Mouse (Mus musculus) kidney, postnatal 10 days (tissue): ENCODE measurements around the gene Ankrd44.
A peak's percentile ranks its signal among the peaks of the same experiment; 100 is the strongest.

ENCODE experiments used
- DNase-seq: peaks from one replicate; pipeline ENCODE4 v3.0.0; 2021; ENCODE audit warnings: mixed read lengths

Gene Ankrd44

DNA sequence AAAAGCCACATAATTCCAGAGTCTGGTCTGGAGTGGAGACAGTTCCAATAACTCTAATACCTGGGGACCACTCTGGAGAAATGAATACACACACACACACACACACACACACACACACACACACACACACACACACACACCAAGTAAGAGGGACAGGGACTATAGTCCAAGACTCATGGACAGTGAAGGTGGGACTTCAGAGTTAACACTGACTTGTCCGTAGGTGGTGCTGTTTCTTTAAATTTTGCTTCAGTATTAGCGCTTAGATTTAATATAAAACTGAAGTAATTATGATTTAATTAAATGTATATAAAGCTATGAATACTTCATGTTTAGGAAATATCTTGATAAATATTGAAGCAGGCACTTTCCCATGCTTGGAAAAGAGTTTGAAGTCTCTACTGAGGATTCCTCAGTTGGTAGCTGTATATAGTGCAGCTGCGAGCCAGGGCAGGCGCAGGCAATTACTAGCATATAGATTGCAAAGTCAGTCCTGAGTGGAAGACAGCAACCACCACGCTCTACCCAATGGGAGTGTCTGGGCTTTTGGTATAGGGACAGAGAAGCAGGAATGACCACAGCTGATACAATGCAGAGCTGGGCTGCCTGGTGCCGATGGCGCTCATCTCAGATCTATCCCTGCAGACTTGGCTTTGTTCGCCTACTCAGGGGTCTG lies 170.4 kb downstream of the Ankrd44 start:
- no peak for DNase-seq

DNA sequence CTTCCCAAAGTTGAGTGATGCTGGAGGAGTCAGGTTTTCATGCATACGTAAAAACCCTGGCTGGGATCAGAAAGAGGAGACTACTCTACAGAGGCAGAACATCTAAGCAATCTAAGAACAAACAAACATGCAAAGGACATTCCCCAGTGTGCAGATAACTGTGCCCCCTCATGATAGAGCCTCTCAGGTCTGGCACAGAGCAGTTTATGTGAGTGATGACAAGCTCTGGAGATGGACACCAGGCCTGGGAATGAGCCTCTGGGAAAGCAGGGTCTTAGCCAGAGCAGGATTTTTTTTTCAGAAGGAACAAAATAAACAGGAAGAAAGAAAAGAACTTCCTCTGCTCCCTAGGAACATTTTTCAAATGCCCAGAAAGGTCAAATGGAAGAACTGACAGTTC lies 176.2 kb downstream of the Ankrd44 start:
- no peak for DNase-seq

GRCm38 (mm10) chr1:54749516-54749915 lies 176.7 kb downstream of the Ankrd44 start:
- no peak for DNase-seq

DNA sequence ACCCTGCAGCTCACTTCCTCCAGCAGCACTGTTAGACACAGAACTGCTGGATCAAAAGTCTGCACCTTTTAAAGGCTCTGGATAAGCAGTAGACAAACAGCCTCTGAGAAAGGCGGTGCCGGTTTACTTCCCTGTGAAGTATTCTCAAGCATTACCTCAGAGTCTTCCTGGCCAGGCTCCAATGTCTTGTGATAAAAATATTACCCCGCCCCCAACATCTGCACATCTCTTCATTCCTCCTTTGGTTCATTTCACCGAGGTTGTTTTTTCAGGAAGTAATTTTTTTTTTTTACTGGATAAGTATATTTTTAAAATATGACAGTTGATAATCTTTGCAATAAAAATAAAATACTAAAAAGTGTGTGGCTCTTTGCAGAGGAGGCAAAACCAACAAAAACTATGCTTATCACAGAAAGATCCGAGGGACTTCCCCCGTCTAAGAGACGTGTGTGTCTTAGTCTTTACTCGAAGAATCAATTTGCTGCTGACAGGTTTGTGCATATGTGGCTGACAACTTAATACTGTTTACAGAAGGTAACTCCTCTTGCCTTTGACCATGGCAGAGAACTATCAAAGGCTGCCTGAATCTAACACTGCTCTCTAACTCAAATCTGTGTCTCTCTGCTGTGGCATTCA lies 178.3 kb downstream of the Ankrd44 start:
- peak; percentile 31 for DNase-seq

DNA sequence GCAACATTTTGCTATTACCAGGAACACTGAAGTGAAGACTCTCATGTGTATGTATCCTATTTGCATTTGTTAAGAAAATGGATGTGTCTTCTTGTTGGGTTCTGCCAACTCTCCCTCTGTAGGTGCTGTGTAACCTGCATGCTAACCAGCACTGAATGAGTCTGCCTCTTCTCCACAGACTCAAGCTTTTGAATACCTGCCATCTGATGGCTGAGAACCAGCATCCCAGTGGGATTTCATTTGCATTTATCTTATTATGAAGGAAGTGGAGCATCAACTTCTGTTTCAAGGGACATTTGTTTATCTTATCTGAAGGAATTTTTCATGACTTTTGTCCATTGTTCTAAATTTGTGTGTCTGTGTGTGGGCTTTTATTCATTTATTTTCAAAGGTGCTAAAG lies 180.5 kb downstream of the Ankrd44 start:
- no peak for DNase-seq

DNA sequence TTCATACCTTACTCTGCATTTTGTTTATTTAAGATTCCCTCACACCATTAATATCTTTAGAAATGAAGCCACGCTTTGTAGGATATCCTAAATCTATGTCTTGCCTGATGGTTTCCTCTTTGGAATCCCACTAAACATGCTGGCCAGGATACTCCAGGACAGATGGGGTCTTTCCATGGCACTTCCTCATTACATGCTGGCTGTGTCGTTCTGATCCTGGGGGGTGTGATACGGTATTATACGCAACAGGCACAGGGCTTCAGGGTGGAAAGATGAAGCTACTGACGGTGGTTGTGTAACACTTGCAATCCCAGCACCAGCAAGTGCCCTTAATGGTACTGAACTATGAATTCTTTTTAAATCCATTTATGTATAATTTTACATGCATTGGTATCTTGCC lies 182.0 kb downstream of the Ankrd44 start:
- no peak for DNase-seq

GRCm38 (mm10) chr1:54743072-54743471 lies 183.1 kb downstream of the Ankrd44 start:
- DNase-seq, result no peak

GRCm38 (mm10) chr1:54740936-54741335 lies 185.3 kb downstream of the Ankrd44 start:
- DNase-seq, result peak; percentile 34

DNA sequence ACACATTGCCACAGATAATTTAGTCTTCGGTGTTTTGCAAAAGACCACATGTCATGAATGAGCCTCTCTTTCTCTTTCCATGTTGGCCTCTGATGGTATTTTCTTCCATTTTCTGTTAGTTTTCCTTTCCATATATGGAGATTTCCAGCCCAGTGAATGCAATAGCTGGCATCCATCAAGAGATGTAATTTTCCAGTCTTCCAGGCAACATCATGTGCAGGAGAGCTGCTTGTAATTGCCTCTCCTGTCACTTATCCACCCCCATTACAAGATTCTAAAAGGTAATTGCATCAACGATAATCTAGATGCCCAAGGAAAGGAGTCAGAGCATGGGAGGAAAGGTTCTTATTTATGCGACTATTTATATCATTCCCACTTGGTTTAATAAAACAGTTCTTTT lies 188.7 kb downstream of the Ankrd44 start:
- no peak for DNase-seq

DNA sequence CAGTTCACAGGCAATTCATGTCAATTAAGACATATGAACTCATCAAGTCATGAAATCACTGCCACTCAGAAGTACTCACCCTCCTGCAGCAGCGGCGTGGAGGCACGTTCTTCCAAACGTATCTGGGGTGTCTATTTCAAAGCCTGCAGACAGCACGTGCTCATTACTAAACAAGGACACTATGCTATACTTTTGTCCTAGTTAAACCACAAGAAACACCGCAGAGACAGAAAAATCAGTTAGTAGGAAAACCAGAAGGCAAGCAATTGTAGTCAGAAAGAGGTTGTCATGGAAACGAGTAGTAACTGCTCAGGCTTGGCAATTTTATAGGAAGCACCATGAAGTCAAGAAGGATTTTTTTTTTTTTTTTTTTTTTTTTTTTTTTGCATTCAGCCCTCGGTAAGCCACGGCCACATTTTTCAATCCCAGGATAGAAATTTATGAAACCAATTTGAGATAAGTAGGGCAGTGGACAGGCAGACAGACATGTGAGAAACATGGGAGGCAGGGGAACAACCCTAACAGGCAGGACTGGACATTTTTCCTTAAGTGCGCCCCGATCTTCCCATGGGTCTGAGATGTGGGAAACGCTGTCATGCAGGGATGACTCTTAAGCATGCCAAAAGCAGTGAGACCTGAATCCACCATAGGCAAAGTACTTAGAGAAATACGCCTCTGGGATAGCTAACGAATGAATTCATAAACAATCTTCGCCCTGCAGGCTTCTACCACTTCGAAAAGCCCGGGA lies 191.1 kb downstream of the Ankrd44 start:
- DNase-seq, result no peak

- DNase-seq, result no peak
Observed at GRCm38 (mm10) chr1:54729316-54729715, 196.9 kb downstream of the Ankrd44 start.

DNA sequence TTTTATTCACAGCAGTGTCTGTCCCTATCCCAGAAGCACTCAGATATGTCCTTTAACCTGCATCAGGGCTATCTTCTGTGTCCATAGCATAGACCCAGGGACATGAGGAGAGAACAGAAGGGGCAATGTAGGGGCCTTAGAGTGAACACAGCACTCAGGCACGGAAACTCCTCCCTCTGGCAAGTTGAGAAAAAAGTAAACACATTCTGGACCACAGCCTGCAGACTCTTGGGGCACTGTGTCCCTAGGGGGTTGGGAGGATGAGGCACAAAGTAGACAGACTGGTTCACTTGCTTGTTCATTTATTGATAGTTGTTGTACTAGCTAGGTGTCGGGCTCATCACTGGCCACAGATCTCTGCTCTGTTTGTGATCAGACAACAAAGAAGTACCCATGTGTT lies 199.6 kb downstream of the Ankrd44 start:
- no peak for DNase-seq

GRCm38 (mm10) chr1:54716921-54717320 lies 209.3 kb downstream of the Ankrd44 start:
- DNase-seq, result no peak

DNA sequence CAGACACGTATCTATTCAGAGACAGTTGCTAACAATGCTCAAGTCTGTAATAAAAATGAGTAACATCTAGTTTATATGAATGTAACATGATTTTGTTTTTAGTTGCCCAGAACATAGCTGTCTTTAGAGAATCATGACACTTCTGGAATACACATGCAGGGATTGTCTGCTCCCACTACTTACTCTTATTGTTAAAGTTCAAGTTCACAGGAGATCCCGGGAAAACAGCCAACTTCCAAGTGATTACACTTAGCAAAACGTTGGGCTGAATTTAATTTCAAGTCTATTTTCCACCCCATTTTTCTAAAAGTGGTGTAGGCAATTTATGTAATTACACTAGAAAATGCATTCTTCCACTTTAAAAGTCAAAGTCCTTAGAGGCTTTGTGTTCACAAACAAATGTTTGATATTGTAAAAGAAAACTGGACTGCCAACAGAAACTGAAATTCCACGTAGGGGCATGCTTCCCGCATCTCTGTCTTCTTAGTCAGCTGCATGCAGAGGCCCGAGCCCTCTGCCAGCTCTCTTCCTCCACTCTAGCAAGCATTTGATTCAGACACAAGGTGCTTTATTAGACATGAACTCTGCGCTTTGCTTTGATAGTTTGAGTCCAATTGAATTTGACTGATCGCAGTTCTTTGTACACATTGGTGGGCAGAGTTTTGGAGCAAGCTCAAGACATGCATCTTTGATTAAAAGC lies 211.0 kb downstream of the Ankrd44 start:
- DNase-seq, result no peak

- DNase-seq, result no peak
Observed at GRCm38 (mm10) chr1:54713231-54714173, 212.7 kb downstream of the Ankrd44 start.

DNA sequence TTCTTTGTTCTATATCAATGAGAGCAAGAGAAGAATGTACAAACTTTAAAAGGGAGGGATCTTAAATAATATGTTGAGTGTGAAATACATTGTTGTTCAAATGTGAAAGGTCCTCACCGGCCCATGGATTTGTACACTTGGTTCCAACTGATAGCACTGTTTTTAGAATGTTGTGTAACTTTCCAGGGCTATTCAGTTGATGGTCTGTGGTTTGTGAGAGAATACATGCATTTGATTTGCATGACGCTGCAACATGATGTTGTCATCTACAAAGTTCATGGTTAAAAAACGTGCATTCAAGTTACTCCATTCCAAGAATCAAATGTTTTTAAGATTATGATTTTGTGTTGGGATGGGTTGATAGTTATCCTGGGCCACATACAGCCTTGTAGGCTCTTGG lies 214.6 kb downstream of the Ankrd44 start:
- no peak for DNase-seq

DNA sequence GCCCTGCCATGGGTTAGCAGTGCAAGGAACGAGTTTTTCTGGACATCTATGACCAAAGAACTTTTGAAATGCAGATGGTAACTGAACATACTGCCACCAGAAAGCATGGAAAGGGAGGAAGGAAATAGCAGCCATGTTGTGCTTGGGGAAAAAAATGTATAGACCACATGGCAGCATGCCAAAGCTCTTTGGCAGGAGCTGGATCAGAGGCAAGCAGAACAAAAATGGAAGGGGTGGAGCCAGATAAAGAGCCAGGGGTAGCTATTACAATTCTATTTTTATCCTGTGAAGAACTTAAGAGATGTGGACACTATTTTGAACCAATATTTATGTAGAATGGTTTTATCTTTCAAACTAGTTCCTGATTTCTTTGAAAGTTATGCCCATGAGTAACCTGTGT lies 215.6 kb downstream of the Ankrd44 start:
- DNase-seq, result peak; percentile 11

- no peak for DNase-seq
Observed at GRCm38 (mm10) chr1:54707888-54708565, 218.2 kb downstream of the Ankrd44 start.

DNA sequence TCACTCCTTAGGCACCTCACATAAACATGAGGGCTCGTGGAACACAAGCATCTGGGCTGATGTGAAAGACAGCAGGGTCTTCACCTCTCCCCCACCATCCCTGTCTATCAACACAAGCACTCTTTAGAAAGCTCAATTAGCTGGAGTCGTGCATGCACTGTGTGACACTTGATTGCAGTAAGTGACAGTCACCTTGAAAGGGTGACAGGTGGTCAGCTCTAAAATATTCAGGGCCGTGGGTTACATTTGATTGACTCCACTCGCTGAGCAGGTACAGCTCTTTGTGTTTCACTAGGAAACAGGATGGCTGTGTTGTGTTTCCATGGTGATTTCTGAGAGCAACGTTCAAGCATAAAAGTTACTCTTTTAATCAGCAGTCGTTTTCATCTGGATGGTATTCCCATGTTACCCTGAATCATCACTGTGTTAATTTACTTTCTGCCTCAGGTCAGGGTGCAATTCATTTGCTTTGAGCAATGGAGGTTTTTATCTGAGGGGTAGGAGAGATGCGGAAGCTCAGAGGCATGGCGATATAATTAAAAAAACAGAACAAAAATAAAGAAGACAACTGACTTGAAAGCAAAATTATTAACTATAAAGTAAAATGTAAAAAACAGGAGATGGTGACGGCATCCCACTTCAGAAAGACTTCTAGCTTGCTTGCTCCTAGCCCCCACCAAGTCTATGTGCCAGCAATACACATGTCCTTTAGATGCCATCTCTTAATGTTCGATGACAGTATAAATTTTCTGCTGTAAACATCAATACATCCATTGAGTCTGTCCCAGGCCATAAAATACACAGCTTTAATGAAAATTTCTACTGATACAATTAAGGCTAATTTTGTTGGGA lies 218.9 kb downstream of the Ankrd44 start:
- no peak for DNase-seq

DNA sequence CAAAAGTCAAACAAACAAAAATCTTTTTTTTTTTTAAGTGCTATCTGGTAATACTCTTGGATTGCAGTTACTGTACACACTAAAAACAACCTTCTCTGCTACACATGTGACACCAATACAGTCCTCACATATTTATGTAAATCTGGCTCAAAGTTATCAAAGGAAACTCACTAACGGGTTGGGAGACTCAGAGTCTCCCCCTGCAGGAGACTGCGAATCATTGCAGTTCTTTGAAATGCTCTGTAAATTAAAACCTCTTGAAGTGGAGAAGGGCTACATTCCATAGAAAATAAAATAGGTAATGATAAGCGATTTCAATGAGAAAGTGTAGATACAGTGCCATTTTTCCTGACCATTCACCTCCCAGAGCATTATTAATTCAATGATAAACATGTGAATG lies 219.6 kb downstream of the Ankrd44 start:
- DNase-seq, result no peak

DNA sequence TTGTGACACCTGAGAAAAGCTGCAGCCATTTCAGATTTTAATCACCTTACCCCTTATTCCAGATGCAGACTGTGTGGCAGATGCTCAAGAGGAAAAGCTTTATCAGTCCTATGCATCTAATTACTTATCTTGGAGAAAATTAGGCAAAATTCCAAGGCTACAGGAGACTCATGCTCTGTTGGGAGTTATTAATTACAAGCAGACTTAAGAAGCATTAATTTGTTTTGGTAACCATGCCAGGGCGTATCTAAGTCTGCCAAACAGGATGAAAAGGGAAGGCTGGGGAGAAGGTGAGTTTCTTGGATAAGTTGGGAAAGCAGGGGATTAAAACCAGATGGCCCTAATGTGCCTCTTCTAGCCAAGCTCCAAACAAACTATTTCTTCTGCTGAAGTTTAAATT lies 222.7 kb downstream of the Ankrd44 start:
- no peak for DNase-seq
